Mouse (Mus musculus) embryonic fibroblast, embryonic 13.5 days (primary cell): ENCODE measurements around the gene Gast.

Source experiments
- CTCF ChIP-seq: IDR thresholded peaks from 2 replicates; pipeline ENCODE4 v1.5.1; 2011; ENCODE audit warnings: mild to moderate bottlenecking, control low read depth, low read length, moderate library complexity, borderline replicate concordance; ENCODE audit not compliant: insufficient read depth
- POLR2A ChIP-seq: IDR thresholded peaks from 2 replicates; pipeline ENCODE4 v1.6.1; 2011; ENCODE audit warnings: low read depth, mild to moderate bottlenecking, control low read depth, low read length, moderate library complexity

DNA sequence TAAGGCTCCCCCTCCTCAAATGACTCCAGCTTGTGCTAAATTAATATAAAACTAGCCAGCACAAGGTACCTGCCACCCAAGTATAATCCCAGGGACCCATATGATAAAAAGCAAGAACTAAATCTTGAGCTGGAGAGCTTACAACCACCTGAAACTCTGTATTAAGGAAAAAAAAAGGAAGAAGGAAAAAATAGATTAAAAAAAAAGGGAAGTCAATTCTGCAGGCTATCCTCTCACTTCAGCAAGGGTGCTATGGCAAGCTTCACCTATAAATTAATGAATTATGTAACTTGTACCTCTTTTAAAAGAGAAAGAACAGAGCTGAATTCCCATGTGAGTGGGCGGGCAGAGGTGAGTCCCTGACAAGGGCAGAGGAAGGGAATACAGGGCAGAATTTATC lies 22.6 kb upstream of the Gast start:
- no peak for TF ChIP-seq CTCF
- TF ChIP-seq POLR2A, result no peak
